Mouse (Mus musculus): ENCODE measurements at regions not wholly inside any gene's neighbourhood (a gene's known extent, or its start where the extent isn't known, plus 50 kb on each side); places are given as distances from the start of the nearest gene placed in this dataset.

DNA sequence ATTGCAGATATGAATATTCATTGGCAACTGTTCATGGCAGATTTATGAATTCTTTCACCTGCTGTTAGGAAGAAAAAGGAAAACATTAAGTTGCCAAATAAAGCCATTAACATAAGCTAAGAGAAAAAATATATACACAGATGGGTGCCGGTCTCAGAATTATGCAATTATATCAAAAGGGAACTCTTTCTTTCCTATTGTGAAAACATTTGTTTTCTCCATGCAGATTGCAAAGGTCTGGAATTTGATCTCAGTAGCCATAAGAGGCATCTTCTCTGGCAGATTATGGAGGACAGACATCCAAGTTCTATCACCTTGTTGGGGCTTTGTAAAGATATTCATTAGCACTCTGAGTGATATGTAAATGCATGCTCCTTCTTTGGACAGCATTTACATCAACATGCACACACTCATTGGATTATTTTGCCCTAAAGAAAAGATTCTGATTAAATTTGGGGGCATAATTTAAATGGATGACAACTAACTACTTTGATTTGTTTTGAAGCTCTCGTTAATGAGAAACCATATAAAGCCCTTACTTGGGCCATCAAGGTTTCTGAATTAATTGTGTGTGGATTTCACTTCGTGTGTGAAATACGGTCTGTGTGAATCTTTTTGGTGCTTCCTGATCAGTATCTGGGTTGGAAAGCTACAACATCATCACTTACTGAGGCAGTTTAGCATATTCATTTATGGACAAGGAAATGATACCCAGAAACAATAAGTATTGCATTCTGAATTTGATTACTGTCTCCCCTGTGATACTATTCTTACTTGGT lies 171.2 kb upstream of the Robo2 start:
- Histone ChIP-seq H3K27ac (no peak overlapping the region), H3K4me3 (no peak overlapping the region)
- DNase-seq (ENCODE audit: extremely low spot score in 1 of 2, low spot score in 2 of 2), result no peak
- TF ChIP-seq CTCF (IDR thresholded peaks at IDR 0.05), result no peak
- intact Hi-C loops (cut with DNase I), result no loop called here

DNA sequence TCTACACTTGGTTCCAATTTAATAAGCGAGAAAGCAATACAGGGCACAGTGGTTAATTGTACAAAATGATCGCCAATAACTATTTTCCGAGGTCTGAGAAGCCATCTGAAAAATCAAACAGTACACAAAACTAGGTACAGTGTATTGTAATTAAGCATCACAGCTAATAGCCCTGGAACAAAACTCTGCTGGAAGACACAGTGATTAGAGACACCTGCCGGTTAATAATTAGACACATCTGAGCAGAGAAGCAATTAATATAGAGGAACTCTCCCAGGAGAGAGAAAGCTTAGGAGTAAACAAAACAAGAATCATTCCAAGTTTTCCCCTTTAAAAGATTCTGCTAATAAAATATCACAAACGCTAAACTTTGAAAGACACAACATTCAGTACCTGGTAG lies 136.7 kb upstream of the Robo2 start:
- intact Hi-C loops (cut with DNase I), result no loop called here
- no peak overlapping the region for H3K4me3 ChIP-seq
- no peak for DNase-seq (ENCODE audit: extremely low spot score in 1 of 2, low spot score in 2 of 2)
- no peak for TF ChIP-seq CTCF (IDR thresholded peaks at IDR 0.05)
- no peak overlapping the region for H3K27ac ChIP-seq

DNA sequence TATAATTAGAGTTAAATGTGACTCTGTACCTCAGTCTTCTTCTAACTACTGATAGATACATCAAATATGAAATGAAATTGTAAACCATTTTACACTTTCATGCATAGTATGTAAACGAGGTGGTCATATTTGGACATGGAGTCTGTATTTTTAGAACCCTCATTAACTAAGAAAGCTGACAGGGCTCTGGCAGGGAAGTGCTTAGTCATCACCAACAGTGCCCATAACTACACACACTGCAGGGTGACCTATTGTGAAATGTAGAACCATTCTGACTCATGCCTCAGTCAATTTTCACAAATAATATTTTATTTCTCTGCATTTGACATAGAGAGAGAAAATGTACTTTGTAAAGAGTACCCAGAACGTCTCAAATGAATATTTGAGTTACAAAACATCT lies 118.9 kb upstream of the Robo2 start:
- intact Hi-C loops (cut with DNase I), result no loop called here
- no peak for DNase-seq (ENCODE audit: extremely low spot score in 1 of 2, low spot score in 2 of 2)
- TF ChIP-seq CTCF (IDR thresholded peaks at IDR 0.05), result no peak
- no peak overlapping the region for H3K27ac ChIP-seq
- H3K4me3 ChIP-seq, result no peak overlapping the region

DNA sequence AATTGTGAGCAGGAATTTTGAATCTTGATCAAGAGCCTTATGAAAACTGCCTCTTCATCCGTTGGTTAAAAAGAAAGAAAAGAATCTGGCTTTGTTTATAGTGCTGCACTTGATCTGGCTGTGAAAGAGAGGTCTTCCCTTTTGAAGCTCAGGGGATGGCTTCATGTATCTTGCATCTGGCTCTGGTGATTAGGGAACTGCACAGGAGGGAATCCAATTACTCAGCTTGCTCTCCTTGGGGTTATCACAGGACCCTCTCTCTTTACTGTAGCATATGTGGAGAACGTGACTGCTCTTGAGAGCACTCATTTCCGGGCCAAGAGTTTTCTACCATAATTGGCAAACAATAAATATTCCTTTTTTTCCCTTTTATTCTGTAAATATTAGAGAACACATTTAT lies 116.6 kb upstream of the Robo2 start:
- Histone ChIP-seq H3K27ac (no peak overlapping the region), H3K4me3 (no peak overlapping the region)
- intact Hi-C loops (cut with DNase I), result no loop called here
- TF ChIP-seq CTCF (IDR thresholded peaks at IDR 0.05), result no peak
- no peak for DNase-seq (ENCODE audit: extremely low spot score in 1 of 2, low spot score in 2 of 2)

DNA sequence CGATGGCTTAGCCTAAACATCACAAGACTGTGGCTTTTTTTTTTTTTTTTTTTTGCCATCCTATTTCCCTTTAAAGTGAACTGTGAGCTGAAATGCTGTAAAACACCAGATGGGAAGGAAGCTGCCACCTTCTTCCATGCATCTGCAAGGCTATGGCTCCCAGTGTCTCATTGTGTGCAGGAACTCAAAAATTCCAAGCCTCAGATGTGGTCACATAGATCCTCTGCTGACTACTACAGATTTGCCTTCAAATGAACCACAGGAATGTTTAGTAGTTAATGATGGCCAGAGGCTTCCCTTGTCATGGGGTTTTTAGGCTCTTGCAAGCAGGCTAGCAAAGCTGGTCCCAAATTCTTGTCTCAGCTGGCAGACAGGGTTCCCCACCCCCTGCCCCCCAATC lies 114.9 kb upstream of the Robo2 start:
- no peak for DNase-seq (ENCODE audit: extremely low spot score in 1 of 2, low spot score in 2 of 2)
- intact Hi-C loops (cut with DNase I), result no loop called here
- Histone ChIP-seq H3K4me3 (no peak overlapping the region), H3K27ac (no peak overlapping the region)
- no peak for TF ChIP-seq CTCF (IDR thresholded peaks at IDR 0.05)

DNA sequence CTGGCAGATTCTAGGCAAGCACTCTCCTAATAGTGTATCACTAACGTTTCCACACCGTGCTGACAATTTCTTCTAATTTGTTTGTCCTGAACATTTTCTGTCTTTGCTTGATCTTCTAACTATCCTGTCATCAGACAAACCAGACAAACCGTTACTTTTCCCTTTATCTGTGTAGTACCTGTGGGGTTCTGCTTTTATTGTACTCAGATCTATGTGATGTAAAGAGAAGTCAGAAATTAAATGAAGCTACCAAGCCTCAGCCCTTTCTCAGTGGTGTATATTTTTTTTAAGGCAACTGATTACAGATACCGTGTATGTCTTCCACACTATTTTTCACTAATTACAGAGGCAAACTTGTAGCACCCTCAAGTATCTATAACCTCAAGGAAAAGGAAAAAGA lies 108.9 kb upstream of the Robo2 start:
- no peak for DNase-seq (ENCODE audit: extremely low spot score in 1 of 2, low spot score in 2 of 2)
- intact Hi-C loops (cut with DNase I), result no loop called here
- Histone ChIP-seq H3K4me3 (no peak overlapping the region), H3K27ac (no peak overlapping the region)
- TF ChIP-seq CTCF (IDR thresholded peaks at IDR 0.05), result no peak

DNA sequence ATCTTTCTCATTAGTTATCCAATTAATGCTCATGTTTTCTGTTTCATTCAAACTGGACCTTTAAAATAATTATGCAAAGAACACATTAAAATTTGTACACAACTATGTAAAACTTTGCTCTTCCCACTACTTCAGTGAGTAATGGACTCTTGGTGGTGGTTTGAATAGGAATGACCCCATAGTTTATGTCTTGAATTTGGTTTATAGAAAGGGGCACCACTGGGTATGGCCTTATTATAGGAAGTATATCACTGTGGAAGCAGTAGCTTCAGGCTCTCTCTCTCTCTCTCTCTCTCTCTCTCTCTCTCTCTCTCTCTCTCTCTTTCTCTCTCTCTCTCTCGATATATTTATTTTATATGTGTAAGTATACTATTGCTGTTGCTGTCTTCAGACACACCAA lies 106.3 kb upstream of the Robo2 start:
- no peak for TF ChIP-seq CTCF (IDR thresholded peaks at IDR 0.05)
- intact Hi-C loops (cut with DNase I), result no loop called here
- no peak for DNase-seq (ENCODE audit: extremely low spot score in 1 of 2, low spot score in 2 of 2)
- H3K27ac ChIP-seq, result no peak overlapping the region
- no peak overlapping the region for H3K4me3 ChIP-seq

DNA sequence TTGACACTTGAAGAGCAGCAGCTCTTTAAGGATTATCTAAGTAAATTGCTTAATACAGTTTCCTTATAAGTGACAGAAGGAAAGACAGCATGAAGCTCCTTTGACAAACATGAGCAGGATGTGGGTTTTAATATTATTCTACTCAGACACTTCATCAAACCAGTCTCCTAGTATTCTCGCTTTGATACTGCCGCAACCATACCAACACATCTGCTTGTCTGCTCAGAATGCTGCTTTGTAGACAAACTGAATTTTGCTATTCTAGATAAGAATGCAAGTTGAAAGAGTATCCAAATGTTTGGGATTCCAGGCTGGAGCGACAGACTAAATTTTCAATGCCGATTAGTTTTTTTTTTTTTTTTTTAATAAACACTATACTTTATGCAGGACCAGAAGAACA lies 105.7 kb upstream of the Robo2 start:
- no peak for DNase-seq (ENCODE audit: extremely low spot score in 1 of 2, low spot score in 2 of 2)
- intact Hi-C loops (cut with DNase I), result no loop called here
- TF ChIP-seq CTCF (IDR thresholded peaks at IDR 0.05), result no peak
- Histone ChIP-seq H3K27ac (no peak overlapping the region), H3K4me3 (no peak overlapping the region)

DNA sequence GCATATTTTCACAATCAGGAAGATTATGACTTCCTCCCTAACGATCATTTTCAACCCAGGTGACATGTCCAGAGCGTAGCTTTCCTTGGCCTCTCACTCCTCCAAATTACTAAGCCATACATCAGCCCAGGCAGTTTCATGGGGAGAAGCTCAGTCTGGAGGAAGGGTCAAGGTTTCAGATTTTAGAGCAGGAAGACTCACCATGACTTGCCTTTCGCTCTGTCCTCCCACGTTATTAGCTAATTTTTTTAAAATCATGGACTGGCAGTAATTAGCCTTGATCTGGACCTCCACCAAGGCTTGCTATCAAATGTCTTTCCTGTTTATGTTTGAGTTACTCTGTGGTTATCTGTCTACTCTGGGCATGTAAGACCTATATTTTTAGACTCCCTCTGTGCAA lies 102.9 kb upstream of the Robo2 start:
- no peak overlapping the region for H3K27ac ChIP-seq
- intact Hi-C loops (cut with DNase I), result no loop called here
- no peak for TF ChIP-seq CTCF (IDR thresholded peaks at IDR 0.05)

DNA sequence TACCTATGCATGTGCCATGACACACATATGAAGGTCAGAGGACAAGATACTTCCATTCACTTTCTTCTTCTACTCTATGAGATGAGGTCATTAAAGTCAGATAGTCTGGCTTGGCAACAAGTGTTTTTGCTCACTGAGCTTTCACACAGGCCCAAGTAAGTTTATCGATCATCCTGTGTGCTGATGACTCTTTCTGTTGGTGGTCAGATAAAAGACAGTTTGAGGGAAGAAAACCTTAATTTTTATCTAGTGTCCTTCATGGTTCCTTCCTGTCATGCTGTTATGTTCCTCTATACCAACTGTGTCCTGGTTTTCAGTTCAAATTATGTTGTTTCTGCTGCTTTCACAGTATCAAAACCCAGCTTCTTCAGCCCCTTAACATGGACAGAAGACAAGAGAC lies 98.8 kb upstream of the Robo2 start:
- no peak for DNase-seq (ENCODE audit: extremely low spot score in 1 of 2, low spot score in 2 of 2)
- no peak for TF ChIP-seq CTCF (IDR thresholded peaks at IDR 0.05)
- intact Hi-C loops (cut with DNase I), result no loop called here

More for the DNA sequence above, 102.9 kb upstream of the Robo2 start:
- DNase-seq (ENCODE audit: extremely low spot score in 1 of 2, low spot score in 2 of 2), result no peak
- no peak overlapping the region for H3K4me3 ChIP-seq

DNA sequence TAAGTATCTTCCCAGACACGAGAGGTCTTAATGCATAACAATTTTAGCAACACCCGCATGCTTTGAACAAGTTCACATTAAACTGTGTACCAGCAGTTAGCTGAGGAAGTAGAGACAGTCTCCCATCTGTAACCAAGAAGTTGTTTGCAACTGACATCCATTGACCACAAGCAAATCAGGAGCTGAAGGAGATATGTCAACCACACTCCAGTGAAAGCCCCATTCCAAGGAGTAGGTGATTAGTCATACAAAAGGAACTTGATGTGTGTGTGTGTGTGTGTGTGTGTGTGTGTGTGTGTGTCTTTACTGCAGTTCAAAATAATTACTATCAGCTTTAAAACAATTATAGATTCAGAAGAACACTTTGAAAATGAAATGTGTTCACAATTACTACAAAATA lies 97.9 kb upstream of the Robo2 start:
- intact Hi-C loops (cut with DNase I), result no loop called here
- TF ChIP-seq CTCF (IDR thresholded peaks at IDR 0.05), result no peak

More for the DNA sequence above, 98.8 kb upstream of the Robo2 start:
- Histone ChIP-seq H3K27ac (no peak overlapping the region), H3K4me3 (no peak overlapping the region)

DNA sequence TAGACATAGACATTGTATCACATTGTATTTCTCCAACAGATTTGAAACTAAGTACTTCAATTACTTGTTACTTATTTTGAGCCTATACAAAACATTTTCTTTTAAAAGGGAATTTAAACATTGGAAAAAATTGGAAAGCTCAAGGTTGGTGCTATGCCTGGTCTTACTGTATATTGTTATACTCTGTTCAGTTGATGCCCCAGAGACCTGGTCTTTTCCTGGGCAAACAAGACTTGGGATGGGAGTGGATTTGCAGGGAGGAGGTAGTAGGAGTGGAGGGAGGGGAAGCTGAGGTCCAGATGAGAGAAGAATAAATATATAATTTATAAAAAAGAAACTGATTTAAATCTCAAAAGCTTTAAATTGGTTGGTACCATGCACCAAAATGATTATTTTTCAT lies 95.1 kb upstream of the Robo2 start:
- DNase-seq (ENCODE audit: extremely low spot score in 1 of 2, low spot score in 2 of 2), result no peak
- intact Hi-C loops (cut with DNase I), result no loop called here
- H3K27ac ChIP-seq, result no peak overlapping the region
- no peak for TF ChIP-seq CTCF (IDR thresholded peaks at IDR 0.05)
- no peak overlapping the region for H3K4me3 ChIP-seq

More for the DNA sequence above, 97.9 kb upstream of the Robo2 start:
- DNase-seq (ENCODE audit: extremely low spot score in 1 of 2, low spot score in 2 of 2), result no peak
- no peak overlapping the region for H3K4me3 ChIP-seq
- H3K27ac ChIP-seq, result no peak overlapping the region

DNA sequence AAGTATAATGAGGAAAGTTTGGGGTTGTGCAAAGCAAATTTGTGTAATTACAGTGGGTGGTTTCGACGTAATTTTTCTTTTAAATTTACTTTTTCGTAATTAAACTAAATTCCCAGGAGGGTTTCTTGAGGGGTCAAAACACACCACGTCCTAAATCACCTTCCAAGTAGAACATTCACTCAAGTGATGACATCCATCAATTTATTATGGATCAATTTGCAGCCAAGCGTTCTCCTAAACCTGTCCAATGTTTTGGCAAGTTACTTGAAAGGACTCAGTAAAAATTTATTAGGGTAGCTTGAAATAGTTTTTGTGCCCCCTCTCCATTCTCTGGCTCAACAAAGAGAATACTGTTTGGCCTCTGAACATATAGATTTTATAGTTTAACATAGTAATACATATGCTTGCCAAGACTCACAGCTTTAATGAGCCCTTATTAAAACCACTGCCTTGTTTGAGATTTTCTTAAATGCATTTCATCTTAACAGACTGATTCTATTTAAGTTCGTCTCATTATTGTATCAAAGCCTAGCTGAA lies 94.6 kb upstream of the Robo2 start:
- Histone ChIP-seq H3K27ac (no peak overlapping the region), H3K4me3 (no peak overlapping the region)
- no peak for TF ChIP-seq CTCF (IDR thresholded peaks at IDR 0.05)
- intact Hi-C loops (cut with DNase I), result no loop called here
- no peak for DNase-seq (ENCODE audit: extremely low spot score in 1 of 2, low spot score in 2 of 2)

All from left cerebral cortex, adult 2 months (tissue).